Mouse (Mus musculus) embryonic fibroblast, embryonic 13.5 days (primary cell): ENCODE data around the gene Rad1.

Experiments
- CTCF ChIP-seq: IDR thresholded peaks from 2 replicates; pipeline ENCODE4 v1.5.1; 2011; ENCODE audit warnings: mild to moderate bottlenecking, control low read depth, low read length, moderate library complexity, borderline replicate concordance; ENCODE audit not compliant: insufficient read depth
- POLR2A ChIP-seq: IDR thresholded peaks from 2 replicates; pipeline ENCODE4 v1.6.1; 2011; ENCODE audit warnings: low read depth, mild to moderate bottlenecking, control low read depth, low read length, moderate library complexity

GRCm38 (mm10) chr15:10490101-10490500 lies 4.3 kb downstream of the Rad1 start:
- no peak for TF ChIP-seq CTCF
- TF ChIP-seq POLR2A = no peak
